Mouse (Mus musculus): ENCODE results near the gene Celf5. TPM values are rescaled to one million over a fixed set of nuclear protein-coding genes. Genes with fewer than 3 reads are reported as not detected.

Celf5 gene
- 46.6 and 55.9 TPM in 2 replicates for polyA plus RNA-seq (2014; fragmentation: Nextera tagmentation; extraction: Ambion mirVana)

DNA sequence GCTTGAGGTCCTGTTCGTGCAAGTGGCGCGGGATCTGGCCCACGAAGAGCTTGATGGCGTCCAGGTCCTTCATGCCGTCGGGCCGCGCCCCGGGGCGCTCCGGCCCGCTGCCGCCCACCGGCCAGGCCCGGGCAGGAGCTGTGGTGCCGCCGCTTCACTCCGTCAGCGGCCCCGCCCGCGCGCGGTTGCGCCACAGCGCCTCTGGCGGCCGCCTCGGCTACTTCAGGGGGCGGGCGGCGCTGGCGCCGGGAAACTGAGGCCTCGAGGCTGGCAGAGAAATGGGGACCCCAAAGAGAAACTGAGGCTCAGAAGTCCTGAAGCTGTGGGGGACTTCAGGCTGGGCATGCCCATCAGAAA, at the start of gene Celf5:
TSS of gene Celf5 (minus strand) at position 177 of the 357 bp plus-strand sequence.
- H3K4me1 ChIP-seq (replicated peaks; ENCODE audit: control insufficient read depth, insufficient read depth, low read length), result peaks cover 24% of the 10 kb centered on the region
- H3K9me3 ChIP-seq (ENCODE audit: control insufficient read depth, low read length), result no peaks in the 10 kb centered on the region
- H3K9ac ChIP-seq, result peak within 1 kb of the TSS; percentile 97
- H3K27ac ChIP-seq, result peak within 1 kb of the TSS; percentile 88
- peak within 1 kb of the TSS; percentile 81 for H3K4me3 ChIP-seq (replicated peaks; ENCODE audit: low read length)
- peak; percentile 64 for ATAC-seq (ENCODE audit: low FRiP score)
- peak; percentile 76 for DNase-seq (ENCODE audit: low spot score)
- peak within 1 kb of the TSS; percentile 60 for H3K4me2 ChIP-seq (replicated peaks)
- no peaks in the 10 kb centered on the region for H3K27me3 ChIP-seq (ENCODE audit: control insufficient read depth, insufficient read depth, low read length)
- H3K36me3 ChIP-seq (replicated peaks; ENCODE audit: control insufficient read depth, insufficient read depth), result peaks cover 16% of the 10 kb centered on the region
- 0% methylated on average over 36 of the region's 36 CpGs for WGBS

DNA sequence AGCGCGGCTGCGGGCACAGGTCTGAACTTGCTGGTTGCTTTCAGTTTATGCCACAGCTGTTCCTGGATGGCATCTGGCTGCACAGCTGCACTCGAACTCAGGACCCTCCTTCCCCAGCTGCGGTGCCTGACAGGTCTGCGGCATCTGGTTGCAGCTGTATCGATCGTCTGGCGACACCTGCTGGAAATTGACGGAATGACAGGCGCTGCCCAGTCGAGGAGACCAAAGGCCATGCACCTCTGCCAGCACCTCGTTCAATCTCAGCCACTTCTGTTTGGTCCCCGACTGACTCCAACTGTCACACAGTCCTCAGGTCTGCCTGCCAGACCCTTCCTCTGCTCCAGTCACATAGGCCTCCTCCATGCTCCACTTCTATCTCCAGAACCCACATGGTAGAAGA, 44.3 kb upstream of the Celf5 start:
- ATAC-seq (ENCODE audit: low FRiP score) (no peak; the same call in 1 of the 2 replicates), DNase-seq (ENCODE audit: low spot score) (peak; percentile 72)
- WGBS, result 16% methylated on average over 14 of the region's 14 CpGs
- Histone ChIP-seq H3K4me3 (replicated peaks; ENCODE audit: low read length) (no peak overlapping the region), H3K27me3 (ENCODE audit: control insufficient read depth, insufficient read depth, low read length) (0 out of 2 replicates have a peak, but pooled peaks cover 6% of the 10 kb centered on the region), H3K9ac (no peak overlapping the region), H3K9me3 (ENCODE audit: control insufficient read depth, low read length) (no peaks in the 10 kb centered on the region), H3K27ac (no peak overlapping the region), H3K36me3 (replicated peaks; ENCODE audit: control insufficient read depth, insufficient read depth) (peaks cover 31% of the 10 kb centered on the region), H3K4me1 (replicated peaks; ENCODE audit: control insufficient read depth, insufficient read depth, low read length) (no peaks in the 10 kb centered on the region), H3K4me2 (replicated peaks) (no peak overlapping the region)

DNA sequence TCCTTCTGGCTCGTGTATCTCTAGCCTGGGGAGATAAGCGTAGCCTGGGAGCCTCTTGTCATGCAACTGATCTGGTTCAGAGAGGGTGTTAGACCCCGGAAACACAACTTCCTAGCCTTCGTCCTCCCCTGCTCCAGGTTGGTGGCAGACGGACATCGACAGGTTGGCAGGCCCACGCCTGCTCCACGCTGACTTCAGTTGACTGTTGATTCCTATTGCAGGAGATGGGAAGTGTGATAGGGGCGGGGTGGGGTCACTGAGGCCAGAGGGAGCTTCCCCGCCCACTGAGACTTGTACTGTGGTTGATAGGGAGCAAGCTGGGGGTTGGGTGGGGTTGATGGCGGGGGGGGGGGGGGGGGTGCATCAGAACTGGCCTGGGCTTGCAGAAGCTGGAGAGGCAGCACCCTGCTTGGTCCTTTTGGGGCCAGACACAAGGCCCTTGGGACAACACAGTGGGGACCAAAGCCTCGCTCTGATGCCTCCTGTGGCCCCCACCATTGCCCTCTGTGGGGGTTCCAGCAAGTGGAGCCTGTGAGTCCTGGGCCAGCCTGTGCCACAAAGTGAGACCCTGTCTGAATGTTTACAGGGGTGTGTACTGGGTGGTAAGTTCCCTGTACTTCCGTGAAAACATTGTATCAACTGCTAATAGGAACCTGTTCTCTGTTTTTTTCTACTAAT, 42.6 kb upstream of the Celf5 start:
- peaks cover 16% of the 10 kb centered on the region for H3K36me3 ChIP-seq (replicated peaks; ENCODE audit: control insufficient read depth, insufficient read depth)
- H3K9me3 ChIP-seq (ENCODE audit: control insufficient read depth, low read length), result no peaks in the 10 kb centered on the region
- 66% methylated on average over 10 of the region's 13 CpGs for WGBS
- H3K4me1 ChIP-seq (replicated peaks; ENCODE audit: control insufficient read depth, insufficient read depth, low read length), result no peaks in the 10 kb centered on the region
- ATAC-seq (ENCODE audit: low FRiP score) (no peak), DNase-seq (ENCODE audit: low spot score) (no peak)
- H3K4me2 ChIP-seq (replicated peaks), result no peak overlapping the region
- 0 out of 2 replicates have a peak, but pooled peaks cover 6% of the 10 kb centered on the region for H3K27me3 ChIP-seq (ENCODE audit: control insufficient read depth, insufficient read depth, low read length)
- H3K27ac ChIP-seq, result no peak overlapping the region
- H3K4me3 ChIP-seq (replicated peaks; ENCODE audit: low read length), result no peak overlapping the region
- H3K9ac ChIP-seq, result no peak overlapping the region

DNA sequence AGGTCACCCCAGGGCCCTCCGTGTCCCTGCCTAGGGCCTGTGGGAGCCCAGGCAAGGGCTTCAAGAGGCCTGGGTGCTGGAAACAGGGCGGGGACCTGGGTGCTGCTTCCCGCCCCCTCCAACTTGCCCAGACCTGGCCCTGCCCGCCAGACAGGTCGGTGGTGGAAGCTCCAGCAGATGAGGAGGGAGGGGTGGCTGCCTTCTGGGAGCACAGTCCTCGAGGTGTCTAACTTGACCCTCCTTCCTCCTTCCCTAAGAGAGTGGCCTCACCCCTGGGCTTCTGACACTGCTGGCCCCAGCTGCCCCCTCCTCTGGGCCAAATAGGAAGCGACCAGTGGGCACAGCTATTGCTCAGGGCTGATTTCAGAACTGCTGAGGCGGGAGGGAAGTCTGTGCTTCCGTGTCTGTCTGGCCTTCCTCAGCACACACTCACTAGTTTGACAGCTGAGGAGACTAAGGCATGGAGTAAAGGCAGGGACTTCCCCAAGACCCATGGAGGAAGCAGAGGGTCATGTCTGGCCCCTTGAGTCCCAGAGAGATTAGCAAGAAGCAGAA, 41.6 kb upstream of the Celf5 start, which contains the start of gene Gna15:
TSS of gene Gna15 (minus strand) at position 175 of the 555 bp plus-strand sequence.
- Histone ChIP-seq H3K9ac (0 out of 2 replicates have a peak within 1 kb of the TSS, but pooled peaks have one; percentile 5), H3K9me3 (ENCODE audit: control insufficient read depth, low read length) (no peaks in the 10 kb centered on the region)
- 30% methylated on average over 9 of the region's 9 CpGs for WGBS

DNA sequence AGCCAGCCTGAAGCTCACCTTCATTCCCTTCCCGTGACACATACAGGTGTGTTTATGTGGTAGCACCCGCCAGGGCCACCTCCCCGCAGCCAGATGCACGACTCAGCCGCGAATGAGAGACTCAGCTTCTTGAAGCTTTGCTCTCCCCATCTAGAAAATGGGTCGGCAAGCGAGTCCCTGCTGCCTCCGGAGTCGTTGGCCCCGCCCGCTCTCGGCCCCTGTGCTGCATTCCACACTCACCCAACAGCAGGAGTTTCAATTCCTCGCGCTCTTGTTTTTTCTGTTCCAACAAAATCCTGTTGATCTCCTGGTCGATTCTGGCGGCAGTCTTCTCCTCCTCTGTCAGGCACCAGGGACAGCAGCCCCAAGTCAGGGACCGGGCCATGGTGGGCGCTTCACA, 41.1 kb upstream of the Celf5 start:
- DNase-seq (ENCODE audit: low spot score) (no peak), ATAC-seq (ENCODE audit: low FRiP score) (no peak)
- Histone ChIP-seq H3K9me3 (ENCODE audit: control insufficient read depth, low read length) (no peaks in the 10 kb centered on the region), H3K9ac (0 out of 2 replicates have a peak overlapping the region, but pooled peaks have one; percentile 5), H3K4me3 (replicated peaks; ENCODE audit: low read length) (no peak overlapping the region), H3K4me1 (replicated peaks; ENCODE audit: control insufficient read depth, insufficient read depth, low read length) (no peaks in the 10 kb centered on the region), H3K36me3 (replicated peaks; ENCODE audit: control insufficient read depth, insufficient read depth) (0 out of 2 replicates have a peak, but pooled peaks cover under 1% of the 10 kb centered on the region), H3K4me2 (replicated peaks) (no peak overlapping the region), H3K27ac (no peak overlapping the region), H3K27me3 (ENCODE audit: control insufficient read depth, insufficient read depth, low read length) (0 out of 2 replicates have a peak, but pooled peaks cover 6% of the 10 kb centered on the region)
- 30% methylated on average over 19 of the region's 19 CpGs for WGBS

More for the DNA sequence above, 41.6 kb upstream of the Celf5 start, which contains the start of gene Gna15:
- no peak within 1 kb of the TSS for H3K4me2 ChIP-seq (replicated peaks)
- H3K36me3 ChIP-seq (replicated peaks; ENCODE audit: control insufficient read depth, insufficient read depth), result peaks cover 6% of the 10 kb centered on the region; the same call in 1 of the 2 replicates
- DNase-seq (ENCODE audit: low spot score), result no peak
- H3K27me3 ChIP-seq (ENCODE audit: control insufficient read depth, insufficient read depth, low read length), result 0 out of 2 replicates have a peak, but pooled peaks cover 6% of the 10 kb centered on the region
- H3K27ac ChIP-seq, result no peak within 1 kb of the TSS
- H3K4me3 ChIP-seq (replicated peaks; ENCODE audit: low read length), result no peak within 1 kb of the TSS
- no peak for ATAC-seq (ENCODE audit: low FRiP score)
- H3K4me1 ChIP-seq (replicated peaks; ENCODE audit: control insufficient read depth, insufficient read depth, low read length), result no peaks in the 10 kb centered on the region

GRCm38 (mm10) chr10:81523142-81523541, 40.6 kb upstream of the Celf5 start:
- Histone ChIP-seq H3K27ac (no peak overlapping the region), H3K27me3 (ENCODE audit: control insufficient read depth, insufficient read depth, low read length) (0 out of 2 replicates have a peak, but pooled peaks cover 6% of the 10 kb centered on the region), H3K9me3 (ENCODE audit: control insufficient read depth, low read length) (no peaks in the 10 kb centered on the region), H3K4me1 (replicated peaks; ENCODE audit: control insufficient read depth, insufficient read depth, low read length) (no peaks in the 10 kb centered on the region), H3K4me3 (replicated peaks; ENCODE audit: low read length) (no peak overlapping the region), H3K36me3 (replicated peaks; ENCODE audit: control insufficient read depth, insufficient read depth) (no peaks in the 10 kb centered on the region), H3K4me2 (replicated peaks) (no peak overlapping the region), H3K9ac (no peak overlapping the region)
- DNase-seq (ENCODE audit: low spot score) (no peak), ATAC-seq (ENCODE audit: low FRiP score) (no peak)
- 74% methylated on average over 6 of the region's 6 CpGs for WGBS

- ATAC-seq (ENCODE audit: low FRiP score), result no peak
- 76% methylated on average over 3 of the region's 3 CpGs for WGBS
- no peak overlapping the region for H3K4me2 ChIP-seq (replicated peaks)
Measured at GRCm38 (mm10) chr10:81519978-81520365, 37.5 kb upstream of the Celf5 start.

GRCm38 (mm10) chr10:81519227-81519977, 36.9 kb upstream of the Celf5 start:
- no peak for ATAC-seq (ENCODE audit: low FRiP score)

More at GRCm38 (mm10) chr10:81519978-81520365, 37.5 kb upstream of the Celf5 start:
- Histone ChIP-seq H3K9me3 (ENCODE audit: control insufficient read depth, low read length) (no peaks in the 10 kb centered on the region), H3K27me3 (ENCODE audit: control insufficient read depth, insufficient read depth, low read length) (0 out of 2 replicates have a peak, but pooled peaks cover 6% of the 10 kb centered on the region), H3K4me1 (replicated peaks; ENCODE audit: control insufficient read depth, insufficient read depth, low read length) (no peaks in the 10 kb centered on the region), H3K36me3 (replicated peaks; ENCODE audit: control insufficient read depth, insufficient read depth) (no peaks in the 10 kb centered on the region), H3K4me3 (replicated peaks; ENCODE audit: low read length) (no peak overlapping the region), H3K9ac (no peak overlapping the region), H3K27ac (no peak overlapping the region)
- DNase-seq (ENCODE audit: low spot score), result no peak

GRCm38 (mm10) chr10:81518546-81518945, 36.0 kb upstream of the Celf5 start:
- Histone ChIP-seq H3K36me3 (replicated peaks; ENCODE audit: control insufficient read depth, insufficient read depth) (no peaks in the 10 kb centered on the region), H3K9me3 (ENCODE audit: control insufficient read depth, low read length) (no peaks in the 10 kb centered on the region), H3K4me3 (replicated peaks; ENCODE audit: low read length) (no peak overlapping the region), H3K27me3 (ENCODE audit: control insufficient read depth, insufficient read depth, low read length) (no peaks in the 10 kb centered on the region), H3K27ac (no peak overlapping the region), H3K4me2 (replicated peaks) (no peak overlapping the region), H3K4me1 (replicated peaks; ENCODE audit: control insufficient read depth, insufficient read depth, low read length) (no peaks in the 10 kb centered on the region), H3K9ac (no peak overlapping the region)
- WGBS, result 14% methylated on average over 4 of the region's 4 CpGs
- DNase-seq (ENCODE audit: low spot score) (peak; percentile 69), ATAC-seq (ENCODE audit: low FRiP score) (no peak)

More at GRCm38 (mm10) chr10:81519227-81519977, 36.9 kb upstream of the Celf5 start:
- DNase-seq (ENCODE audit: low spot score), result no peak
- H3K27me3 ChIP-seq (ENCODE audit: control insufficient read depth, insufficient read depth, low read length), result 0 out of 2 replicates have a peak, but pooled peaks cover 6% of the 10 kb centered on the region
- 89% methylated on average over 6 of the region's 6 CpGs for WGBS
- H3K9ac ChIP-seq, result no peak overlapping the region
- H3K36me3 ChIP-seq (replicated peaks; ENCODE audit: control insufficient read depth, insufficient read depth), result no peaks in the 10 kb centered on the region
- no peaks in the 10 kb centered on the region for H3K4me1 ChIP-seq (replicated peaks; ENCODE audit: control insufficient read depth, insufficient read depth, low read length)
- H3K9me3 ChIP-seq (ENCODE audit: control insufficient read depth, low read length), result no peaks in the 10 kb centered on the region
- H3K4me2 ChIP-seq (replicated peaks), result no peak overlapping the region
- H3K27ac ChIP-seq, result no peak overlapping the region
- no peak overlapping the region for H3K4me3 ChIP-seq (replicated peaks; ENCODE audit: low read length)
